Mouse (Mus musculus): ENCODE results near the gene Luzp1. TPM values are rescaled to one million over a fixed set of nuclear protein-coding genes. Genes with fewer than 3 reads are reported as not detected.

The Luzp1 gene
- total RNA-seq, 2 experiments from 2014 or later, result 10.8 to 16.0 TPM

- intact Hi-C loops (cut with DNase I), result no loop called here
- Histone ChIP-seq H3K27ac (no peak overlapping the region), H3K4me3 (no peak overlapping the region)
- TF ChIP-seq CTCF (IDR thresholded peaks at IDR 0.05), result no peak
- DNase-seq, result no peak
These were observed 50.3 kb downstream of the Luzp1 start for GRCm38 (mm10) chr4:136519866-136520265.

DNA sequence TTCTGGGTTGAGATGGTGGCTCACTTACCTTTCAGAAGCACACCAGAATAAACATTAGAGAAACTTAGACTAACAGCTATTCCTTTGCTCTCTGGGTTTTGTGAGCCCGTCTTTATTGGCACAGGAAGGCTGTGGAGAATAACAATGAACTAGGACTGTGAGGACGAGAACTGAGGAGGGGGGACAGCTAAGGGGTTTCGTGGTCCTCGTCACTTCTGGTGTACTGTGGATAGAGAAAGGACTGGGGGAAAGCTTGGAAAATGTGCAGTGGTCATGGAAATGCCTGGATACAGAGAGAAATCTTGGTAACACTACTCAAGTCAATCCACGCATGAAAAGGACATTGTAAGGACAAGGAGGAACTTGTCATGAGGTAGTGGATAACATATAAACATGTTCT, 52.3 kb downstream of the Luzp1 start:
- no peak overlapping the region for H3K4me3 ChIP-seq
- DNase-seq, result no peak
- no peak overlapping the region for H3K27ac ChIP-seq
- no peak for TF ChIP-seq CTCF (IDR thresholded peaks at IDR 0.05)
- intact Hi-C loops (cut with DNase I), result no loop called here

GRCm38 (mm10) chr4:136524309-136524708, 54.7 kb downstream of the Luzp1 start:
- DNase-seq, result no peak
- TF ChIP-seq CTCF (IDR thresholded peaks at IDR 0.05), result no peak
- intact Hi-C loops (cut with DNase I), result no loop called here
- Histone ChIP-seq H3K4me3 (no peak overlapping the region), H3K27ac (no peak overlapping the region)

GRCm38 (mm10) chr4:136526412-136526811, 56.9 kb downstream of the Luzp1 start:
- Histone ChIP-seq H3K27ac (no peak overlapping the region), H3K4me3 (no peak overlapping the region)
- peak; percentile 73 for DNase-seq
- peak; percentile 75 for TF ChIP-seq CTCF (IDR thresholded peaks at IDR 0.05)
- intact Hi-C loops (cut with DNase I), result loop anchor here (1.0 to 2.0 kb wide), 2 partner anchors 72 to 94 kb away; no protein-coding TSS in a partner anchor

- Histone ChIP-seq H3K4me3 (no peak overlapping the region), H3K27ac (no peak overlapping the region)
- TF ChIP-seq CTCF (IDR thresholded peaks at IDR 0.05), result no peak
- no peak for DNase-seq
- intact Hi-C loops (cut with DNase I), result no loop called here
These were observed 75.6 kb downstream of the Luzp1 start for GRCm38 (mm10) chr4:136545151-136545550.

- intact Hi-C loops (cut with DNase I), result no loop called here
- no peak for TF ChIP-seq CTCF (IDR thresholded peaks at IDR 0.05)
- Histone ChIP-seq H3K4me3 (no peak overlapping the region), H3K27ac (no peak overlapping the region)
- DNase-seq, result no peak
These were observed 76.9 kb downstream of the Luzp1 start for GRCm38 (mm10) chr4:136546279-136547045.

GRCm38 (mm10) chr4:136547721-136548120, 78.2 kb downstream of the Luzp1 start:
- DNase-seq, result no peak
- TF ChIP-seq CTCF (IDR thresholded peaks at IDR 0.05), result no peak
- H3K27ac ChIP-seq, result no peak overlapping the region
- intact Hi-C loops (cut with DNase I), result no loop called here
- no peak overlapping the region for H3K4me3 ChIP-seq

GRCm38 (mm10) chr4:136548381-136548801, 78.8 kb downstream of the Luzp1 start:
- no peak overlapping the region for H3K4me3 ChIP-seq
- no peak overlapping the region for H3K27ac ChIP-seq
- intact Hi-C loops (cut with DNase I), result no loop called here
- no peak for TF ChIP-seq CTCF (IDR thresholded peaks at IDR 0.05)
- DNase-seq, result no peak

DNA sequence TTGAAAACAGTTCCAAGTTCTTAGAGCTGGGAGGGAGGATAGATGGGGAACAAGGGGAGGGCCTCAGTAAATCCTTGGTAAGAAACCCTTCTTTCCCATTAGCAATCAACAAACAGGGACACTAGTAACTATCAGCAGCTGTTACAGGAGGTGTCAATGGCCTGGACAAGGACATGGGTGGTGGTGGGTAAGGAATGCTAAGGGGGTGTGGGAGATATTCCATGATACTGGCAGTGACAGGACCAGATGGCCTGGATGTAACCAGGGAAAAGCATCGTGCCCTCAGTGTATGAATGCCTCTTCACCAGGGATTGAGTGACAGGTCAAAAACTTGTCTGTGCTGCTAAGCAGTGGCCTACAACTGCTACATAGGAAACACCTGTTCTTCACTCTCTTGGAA, 83.5 kb downstream of the Luzp1 start:
- TF ChIP-seq CTCF (IDR thresholded peaks at IDR 0.05), result no peak
- intact Hi-C loops (cut with DNase I), result no loop called here
- DNase-seq, result no peak

GRCm38 (mm10) chr4:136557638-136558037, 88.1 kb downstream of the Luzp1 start:
- intact Hi-C loops (cut with DNase I), result no loop called here
- no peak overlapping the region for H3K4me3 ChIP-seq

More for the DNA sequence above, 83.5 kb downstream of the Luzp1 start:
- no peak overlapping the region for H3K27ac ChIP-seq
- no peak overlapping the region for H3K4me3 ChIP-seq

DNA sequence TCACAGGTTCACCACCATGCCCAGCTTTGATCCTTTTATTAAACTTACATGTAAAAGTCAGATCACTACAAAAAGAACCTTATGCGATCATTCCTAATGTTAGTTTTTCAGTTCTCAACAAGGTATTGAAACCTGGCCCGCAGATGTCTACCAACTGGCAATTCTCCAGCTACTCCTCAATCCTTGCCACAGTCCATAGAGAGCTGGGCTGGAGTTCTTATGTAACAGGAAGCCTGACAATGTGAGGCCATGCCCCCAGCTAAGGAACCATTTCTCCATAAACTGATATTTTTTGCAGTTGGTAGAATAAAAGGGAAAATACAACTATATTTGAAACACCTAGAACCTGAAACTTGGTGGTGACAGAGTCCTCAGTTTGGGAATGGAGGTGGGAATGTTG, 90.1 kb downstream of the Luzp1 start:
- Histone ChIP-seq H3K27ac (no peak overlapping the region), H3K4me3 (no peak overlapping the region)
- intact Hi-C loops (cut with DNase I), result no loop called here
- no peak for DNase-seq
- no peak for TF ChIP-seq CTCF (IDR thresholded peaks at IDR 0.05)

More at GRCm38 (mm10) chr4:136557638-136558037, 88.1 kb downstream of the Luzp1 start:
- no peak overlapping the region for H3K27ac ChIP-seq
- DNase-seq, result no peak
- TF ChIP-seq CTCF (IDR thresholded peaks at IDR 0.05), result no peak

DNA sequence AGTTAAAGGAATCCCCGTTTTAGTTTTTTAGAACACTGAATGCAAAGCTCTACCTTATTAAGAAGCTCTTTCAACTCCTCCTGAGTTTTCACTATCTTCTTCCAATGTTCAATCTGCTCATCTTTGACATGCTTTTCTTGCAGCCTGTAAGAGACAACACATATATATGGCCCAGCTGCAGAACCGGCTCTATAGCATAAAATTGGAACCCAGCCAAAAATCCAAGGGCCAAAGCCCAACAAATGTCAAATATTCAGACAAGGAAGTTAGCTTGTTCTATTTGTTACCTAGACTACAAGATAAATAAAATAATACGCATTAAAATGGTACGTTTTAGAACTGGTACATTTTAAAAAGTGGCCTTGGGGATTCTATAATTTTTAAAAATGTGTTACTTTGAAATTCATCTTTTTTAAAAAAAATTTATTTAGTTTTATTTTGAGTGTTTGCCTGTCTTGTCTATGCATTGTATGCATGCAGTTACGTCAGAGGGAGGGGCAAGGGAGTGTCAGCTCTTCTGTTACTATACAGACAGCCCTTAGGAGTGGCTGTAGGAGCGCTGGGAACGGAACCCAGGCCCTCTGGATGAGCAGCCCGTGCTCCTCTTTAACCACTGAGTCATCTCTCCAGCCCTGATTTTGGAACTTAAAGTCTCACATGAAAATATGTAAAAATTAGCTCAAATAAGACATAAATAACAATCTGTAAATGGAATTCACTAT, 90.9 kb downstream of the Luzp1 start:
- intact Hi-C loops (cut with DNase I), result no loop called here
- TF ChIP-seq CTCF (IDR thresholded peaks at IDR 0.05), result no peak
- DNase-seq, result no peak
- no peak overlapping the region for H3K4me3 ChIP-seq
- no peak overlapping the region for H3K27ac ChIP-seq

- H3K4me3 ChIP-seq, result no peak overlapping the region
- no peak for DNase-seq
- TF ChIP-seq CTCF (IDR thresholded peaks at IDR 0.05), result no peak
- H3K27ac ChIP-seq, result no peak overlapping the region
- intact Hi-C loops (cut with DNase I), result no loop called here
These were observed 93.2 kb downstream of the Luzp1 start for GRCm38 (mm10) chr4:136562755-136563154.
